Mouse (Mus musculus): Measurements from ENCODE around the gene Cd46. TPM values are rescaled to one million over a fixed set of nuclear protein-coding genes. Genes with fewer than 3 reads are reported as not detected.
A peak's percentile ranks its signal among the peaks of the same experiment; 100 is the strongest.

Cd46 gene
- total and polyA plus RNA-seq, 3 experiments, result 0.03 to 2.8 (median 1.1) TPM

DNA sequence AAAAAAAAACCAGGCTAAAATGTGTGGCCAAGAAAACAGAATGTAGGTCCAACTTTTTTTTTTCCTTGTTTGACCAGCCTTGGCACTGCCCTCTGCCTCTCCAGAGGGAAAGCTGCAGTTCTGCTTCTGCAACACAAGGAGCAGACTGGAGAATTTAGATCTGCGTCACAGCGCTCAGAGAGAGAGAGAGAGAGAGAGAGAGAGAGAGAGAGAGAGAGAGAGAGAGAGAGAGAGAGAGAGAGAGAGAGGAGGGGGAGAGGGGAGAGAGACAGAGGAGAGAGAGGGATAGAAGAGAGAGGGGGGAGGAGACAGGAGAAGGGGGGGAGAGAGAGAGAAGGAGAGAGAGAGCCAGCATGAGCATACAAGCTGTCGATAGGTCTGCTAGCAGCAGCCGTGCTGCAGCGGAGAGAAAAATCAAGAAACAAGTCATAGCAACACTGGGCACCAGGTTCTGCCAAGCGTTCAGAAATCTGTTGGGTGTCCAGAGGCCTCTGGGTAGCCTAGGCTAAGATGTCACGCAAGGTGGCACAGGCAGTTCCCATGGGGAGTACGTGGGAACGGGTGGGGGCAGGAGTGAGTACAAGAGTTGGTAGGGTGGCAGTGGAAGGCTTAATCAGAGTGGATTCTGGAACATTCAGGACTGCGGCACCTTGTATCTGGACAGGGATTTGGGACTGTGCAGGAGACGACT, 75.1 kb downstream of the Cd46 start:
- DNase-seq (ENCODE audit: low spot score) (no peak), ATAC-seq (ENCODE audit: extremely low read depth, insufficient number of reproducible peaks, low FRiP score, poor library complexity, severe bottlenecking) (no peak)
- H3K9me3 ChIP-seq (replicated peaks), result no peaks in the 10 kb centered on the region
- H3K27me3 ChIP-seq (ENCODE audit: insufficient read depth, low read length), result no peaks in the 10 kb centered on the region
- no peak overlapping the region for H3K4me3 ChIP-seq (ENCODE audit: low read depth, low read length)
- TF ChIP-seq CTCF (IDR thresholded peaks at IDR 0.05; ENCODE audit: low read depth, low read length) (no peak), GATA2 (IDR thresholded peaks at IDR 0.05; ENCODE audit: borderline replicate concordance, low read depth, low read length) (no peak), POLR2AphosphoS5 (IDR thresholded peaks at IDR 0.05; ENCODE audit: insufficient replicate concordance, low read depth, low read length) (no peak), GATA1 (IDR thresholded peaks at IDR 0.05; ENCODE audit: borderline replicate concordance, low read length) (no peak), TAL1 (conservative IDR thresholded peaks at IDR 0.05; ENCODE audit: low read depth, low read length) (no peak)
- H3K4me1 ChIP-seq (ENCODE audit: insufficient read depth, low read depth, low read length), result no peaks in the 10 kb centered on the region
- H3K36me3 ChIP-seq (replicated peaks), result peaks cover 2% of the 10 kb centered on the region

- TF ChIP-seq POLR2AphosphoS5 (IDR thresholded peaks at IDR 0.05; ENCODE audit: insufficient replicate concordance, low read depth, low read length) (no peak), GATA2 (IDR thresholded peaks at IDR 0.05; ENCODE audit: borderline replicate concordance, low read depth, low read length) (no peak), TAL1 (conservative IDR thresholded peaks at IDR 0.05; ENCODE audit: low read depth, low read length) (no peak), CTCF (IDR thresholded peaks at IDR 0.05; ENCODE audit: low read depth, low read length) (no peak), GATA1 (IDR thresholded peaks at IDR 0.05; ENCODE audit: borderline replicate concordance, low read length) (no peak)
- ATAC-seq (ENCODE audit: extremely low read depth, insufficient number of reproducible peaks, low FRiP score, poor library complexity, severe bottlenecking) (no peak), DNase-seq (ENCODE audit: low spot score) (no peak)
- Histone ChIP-seq H3K9me3 (replicated peaks) (no peaks in the 10 kb centered on the region), H3K36me3 (replicated peaks) (peaks cover 2% of the 10 kb centered on the region), H3K27me3 (ENCODE audit: insufficient read depth, low read length) (no peaks in the 10 kb centered on the region), H3K4me3 (ENCODE audit: low read depth, low read length) (no peak overlapping the region), H3K4me1 (ENCODE audit: insufficient read depth, low read depth, low read length) (no peaks in the 10 kb centered on the region)
Observed at GRCm38 (mm10) chr1:195015281-195015680, 76.8 kb downstream of the Cd46 start.

GRCm38 (mm10) chr1:195014201-195014885, 77.7 kb downstream of the Cd46 start:
- no peak overlapping the region for H3K4me3 ChIP-seq (ENCODE audit: low read depth, low read length)
- ATAC-seq (ENCODE audit: extremely low read depth, insufficient number of reproducible peaks, low FRiP score, poor library complexity, severe bottlenecking), result no peak
- H3K27me3 ChIP-seq (ENCODE audit: insufficient read depth, low read length), result no peaks in the 10 kb centered on the region
- peaks cover 2% of the 10 kb centered on the region for H3K36me3 ChIP-seq (replicated peaks)
- no peaks in the 10 kb centered on the region for H3K9me3 ChIP-seq (replicated peaks)
- H3K4me1 ChIP-seq (ENCODE audit: insufficient read depth, low read depth, low read length), result no peaks in the 10 kb centered on the region
- no peak for DNase-seq (ENCODE audit: low spot score)
- no peak for TF ChIP-seq CTCF (IDR thresholded peaks at IDR 0.05; ENCODE audit: low read depth, low read length)
- TF ChIP-seq GATA2 (IDR thresholded peaks at IDR 0.05; ENCODE audit: borderline replicate concordance, low read depth, low read length), result no peak
- TF ChIP-seq GATA1 (IDR thresholded peaks at IDR 0.05; ENCODE audit: borderline replicate concordance, low read length), result no peak
- no peak for TF ChIP-seq POLR2AphosphoS5 (IDR thresholded peaks at IDR 0.05; ENCODE audit: insufficient replicate concordance, low read depth, low read length)
- no peak for TF ChIP-seq TAL1 (conservative IDR thresholded peaks at IDR 0.05; ENCODE audit: low read depth, low read length)

DNA sequence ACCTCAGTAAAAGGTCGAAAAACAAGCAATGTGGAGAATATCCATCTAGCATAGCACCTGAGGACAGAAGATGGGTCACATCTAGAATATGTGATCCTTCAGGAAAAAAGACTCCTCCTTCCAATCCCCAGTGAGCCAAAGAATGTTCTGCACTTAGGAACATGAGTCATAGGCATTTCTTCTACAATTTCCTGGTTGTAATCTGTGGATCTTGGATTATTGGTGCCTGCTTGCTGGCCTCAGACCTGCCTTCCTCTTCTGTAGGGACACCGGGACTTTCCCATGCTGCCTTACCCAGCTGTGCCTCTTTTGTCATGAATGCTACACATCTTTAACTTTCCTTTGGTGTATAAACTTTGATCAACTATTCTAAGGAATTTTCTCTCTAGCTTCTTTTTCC, 79.5 kb downstream of the Cd46 start:
- DNase-seq (ENCODE audit: low spot score) (no peak), ATAC-seq (ENCODE audit: extremely low read depth, insufficient number of reproducible peaks, low FRiP score, poor library complexity, severe bottlenecking) (no peak)
- TF ChIP-seq GATA1 (IDR thresholded peaks at IDR 0.05; ENCODE audit: borderline replicate concordance, low read length) (no peak), CTCF (IDR thresholded peaks at IDR 0.05; ENCODE audit: low read depth, low read length) (no peak), GATA2 (IDR thresholded peaks at IDR 0.05; ENCODE audit: borderline replicate concordance, low read depth, low read length) (no peak), POLR2AphosphoS5 (IDR thresholded peaks at IDR 0.05; ENCODE audit: insufficient replicate concordance, low read depth, low read length) (no peak), TAL1 (conservative IDR thresholded peaks at IDR 0.05; ENCODE audit: low read depth, low read length) (no peak)
- no peaks in the 10 kb centered on the region for H3K9me3 ChIP-seq (replicated peaks)
- no peaks in the 10 kb centered on the region for H3K27me3 ChIP-seq (ENCODE audit: insufficient read depth, low read length)
- no peak overlapping the region for H3K4me3 ChIP-seq (ENCODE audit: low read depth, low read length)
- H3K4me1 ChIP-seq (ENCODE audit: insufficient read depth, low read depth, low read length), result no peaks in the 10 kb centered on the region
- no peaks in the 10 kb centered on the region for H3K36me3 ChIP-seq (replicated peaks)

DNA sequence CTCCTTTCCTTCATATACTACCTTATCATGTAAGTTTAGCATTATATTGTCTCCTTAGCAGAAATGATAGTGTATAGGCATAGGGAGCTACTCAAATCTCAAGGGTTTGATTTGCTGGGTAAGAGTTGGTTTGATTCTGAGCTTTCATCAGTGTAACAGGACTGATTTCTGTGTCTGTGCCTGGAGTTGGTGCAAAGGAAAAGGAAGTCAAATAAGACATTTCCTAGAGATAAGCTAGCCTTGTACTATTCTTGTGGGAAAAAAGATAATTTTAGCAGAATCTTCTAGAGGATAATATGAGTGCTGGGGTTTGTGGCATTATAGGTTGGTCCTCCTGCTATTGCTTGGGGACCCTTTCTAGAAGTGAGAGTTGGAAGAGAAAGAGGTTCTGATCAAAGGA, 85.8 kb downstream of the Cd46 start:
- Histone ChIP-seq H3K36me3 (replicated peaks) (no peaks in the 10 kb centered on the region), H3K9me3 (replicated peaks) (no peaks in the 10 kb centered on the region), H3K4me1 (ENCODE audit: insufficient read depth, low read depth, low read length) (peaks cover 13% of the 10 kb centered on the region), H3K27me3 (ENCODE audit: insufficient read depth, low read length) (no peaks in the 10 kb centered on the region), H3K4me3 (ENCODE audit: low read depth, low read length) (no peak overlapping the region)
- no peak for TF ChIP-seq POLR2AphosphoS5 (IDR thresholded peaks at IDR 0.05; ENCODE audit: insufficient replicate concordance, low read depth, low read length)
- TF ChIP-seq GATA2 (IDR thresholded peaks at IDR 0.05; ENCODE audit: borderline replicate concordance, low read depth, low read length), result no peak
- TF ChIP-seq CTCF (IDR thresholded peaks at IDR 0.05; ENCODE audit: low read depth, low read length), result no peak
- no peak for TF ChIP-seq GATA1 (IDR thresholded peaks at IDR 0.05; ENCODE audit: borderline replicate concordance, low read length)
- TF ChIP-seq TAL1 (conservative IDR thresholded peaks at IDR 0.05; ENCODE audit: low read depth, low read length), result no peak
- no peak for DNase-seq (ENCODE audit: low spot score)
- ATAC-seq (ENCODE audit: extremely low read depth, insufficient number of reproducible peaks, low FRiP score, poor library complexity, severe bottlenecking), result no peak

GRCm38 (mm10) chr1:195004194-195004593, 87.9 kb downstream of the Cd46 start:
- ATAC-seq (ENCODE audit: extremely low read depth, insufficient number of reproducible peaks, low FRiP score, poor library complexity, severe bottlenecking) (0 out of 2 replicates have a peak, but pooled peaks have one; percentile 54), DNase-seq (ENCODE audit: low spot score) (no peak)
- H3K36me3 ChIP-seq (replicated peaks), result no peaks in the 10 kb centered on the region
- peaks cover 13% of the 10 kb centered on the region for H3K4me1 ChIP-seq (ENCODE audit: insufficient read depth, low read depth, low read length)
- H3K27me3 ChIP-seq (ENCODE audit: insufficient read depth, low read length), result no peaks in the 10 kb centered on the region
- H3K9me3 ChIP-seq (replicated peaks), result no peaks in the 10 kb centered on the region
- TF ChIP-seq TAL1 (conservative IDR thresholded peaks at IDR 0.05; ENCODE audit: low read depth, low read length) (no peak), CTCF (IDR thresholded peaks at IDR 0.05; ENCODE audit: low read depth, low read length) (no peak)
- no peak overlapping the region for H3K4me3 ChIP-seq (ENCODE audit: low read depth, low read length)

Data from G1E (cell line).